Mouse (Mus musculus): ENCODE measurements around the gene Prm3. TPM values are rescaled to one million over a fixed set of nuclear protein-coding genes. Genes with fewer than 3 reads are reported as not detected.

The Prm3 gene
- polyA plus RNA-seq (2015; fragmentation: Nextera tagmentation; extraction: Ambion mirVana) = not detected in 2 replicates

GRCm38 (mm10) chr16:10790702-10791101, at the start of gene Prm3:
Gene Prm3, minus strand, starts transcription at chr16:10790914.
- no peak for ATAC-seq (ENCODE audit: insufficient read depth, low FRiP score)
- no peak within 1 kb of the TSS for H3K4me3 ChIP-seq (replicated peaks; ENCODE audit: low read length)
- no peaks in the 10 kb centered on the region for H3K9me3 ChIP-seq (replicated peaks; ENCODE audit: control insufficient read depth, low read length)
- no peaks in the 10 kb centered on the region for H3K36me3 ChIP-seq (ENCODE audit: control insufficient read depth, insufficient read depth, low read length)
- peaks cover 10% of the 10 kb centered on the region for H3K4me1 ChIP-seq (ENCODE audit: control insufficient read depth, insufficient read depth, low read length)
- H3K4me2 ChIP-seq (ENCODE audit: low read depth, low read length) = no peak within 1 kb of the TSS
- H3K27me3 ChIP-seq (ENCODE audit: control insufficient read depth, insufficient read depth, low read length) = peaks cover under 1% of the 10 kb centered on the region; the same call in 1 of the 2 replicates
- 64% methylated on average over 9 of the region's 9 CpGs for WGBS
- no peak within 1 kb of the TSS for H3K9ac ChIP-seq (ENCODE audit: low read length)
- H3K27ac ChIP-seq (ENCODE audit: low read length) = no peak within 1 kb of the TSS

DNA sequence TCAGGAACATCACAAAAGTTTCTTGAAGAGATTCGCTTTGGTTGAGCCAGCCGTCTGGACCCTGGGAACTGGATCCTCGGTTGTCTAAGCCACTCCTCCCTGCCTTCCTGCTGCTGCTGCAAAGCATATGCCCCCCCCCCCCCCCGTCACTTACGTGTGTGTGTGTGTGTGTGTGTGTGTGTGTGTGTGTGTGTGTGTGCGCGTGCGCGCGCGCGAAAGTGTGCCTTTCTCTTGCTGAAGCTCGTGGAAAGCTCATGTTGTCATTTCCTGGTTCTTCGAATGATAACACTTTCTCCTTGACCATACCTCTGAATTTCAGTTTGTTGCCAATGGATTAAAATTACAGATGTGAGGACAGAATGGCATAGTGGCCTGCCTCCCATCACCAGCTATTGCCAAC, 49.3 kb upstream of the Prm3 start:
- H3K27me3 ChIP-seq (ENCODE audit: control insufficient read depth, insufficient read depth, low read length) = no peaks in the 10 kb centered on the region
- no peaks in the 10 kb centered on the region for H3K36me3 ChIP-seq (ENCODE audit: control insufficient read depth, insufficient read depth, low read length)
- no peaks in the 10 kb centered on the region for H3K9me3 ChIP-seq (replicated peaks; ENCODE audit: control insufficient read depth, low read length)
- 80% methylated on average over 12 of the region's 14 CpGs for WGBS
- H3K4me1 ChIP-seq (ENCODE audit: control insufficient read depth, insufficient read depth, low read length) = peaks cover 47% of the 10 kb centered on the region
- no peak overlapping the region for H3K4me2 ChIP-seq (ENCODE audit: low read depth, low read length)
- no peak overlapping the region for H3K27ac ChIP-seq (ENCODE audit: low read length)
- H3K4me3 ChIP-seq (replicated peaks; ENCODE audit: low read length) = no peak overlapping the region
- no peak for ATAC-seq (ENCODE audit: insufficient read depth, low FRiP score)
- no peak overlapping the region for H3K9ac ChIP-seq (ENCODE audit: low read length)

DNA sequence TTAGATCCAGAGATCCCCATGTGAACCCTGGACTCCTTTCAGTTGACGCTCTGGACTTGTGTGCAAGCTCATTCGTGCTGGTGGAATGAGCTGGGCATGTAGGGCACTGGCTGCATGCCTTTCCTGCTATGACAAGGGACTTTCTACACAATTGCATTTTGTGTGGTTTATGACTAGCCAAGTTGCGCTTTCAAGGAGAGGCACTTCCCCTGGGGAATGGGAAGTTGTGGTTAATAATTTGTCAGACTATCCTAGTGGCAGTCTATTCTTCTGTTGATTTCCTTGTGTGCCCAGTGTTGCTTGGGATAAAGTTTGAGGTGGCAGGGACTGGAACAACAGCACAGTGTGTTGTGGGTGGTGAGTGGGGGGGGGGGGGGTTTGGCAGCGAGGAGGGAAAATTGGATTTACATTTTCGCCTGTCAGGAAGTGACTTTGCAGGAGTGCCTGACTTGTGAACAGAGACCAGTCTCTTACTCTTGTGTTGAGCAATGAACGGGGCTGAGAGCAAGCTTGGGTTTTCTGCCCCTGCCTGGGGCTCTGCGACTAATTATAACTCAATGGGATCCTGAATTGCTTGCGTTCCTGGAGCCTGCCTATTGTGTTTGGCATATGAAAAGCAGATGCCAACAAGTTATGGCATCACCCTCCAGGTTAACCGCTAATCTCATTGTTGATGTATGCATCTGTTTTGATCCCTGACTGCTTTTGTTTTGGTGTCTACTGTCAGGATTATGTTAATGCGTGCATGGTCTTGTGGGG, 48.0 kb upstream of the Prm3 start:
- no peaks in the 10 kb centered on the region for H3K27me3 ChIP-seq (ENCODE audit: control insufficient read depth, insufficient read depth, low read length)
- 44% methylated on average over 10 of the region's 10 CpGs for WGBS
- no peaks in the 10 kb centered on the region for H3K9me3 ChIP-seq (replicated peaks; ENCODE audit: control insufficient read depth, low read length)
- peaks cover 40% of the 10 kb centered on the region for H3K4me1 ChIP-seq (ENCODE audit: control insufficient read depth, insufficient read depth, low read length)
- H3K4me3 ChIP-seq (replicated peaks; ENCODE audit: low read length) = no peak overlapping the region
- H3K36me3 ChIP-seq (ENCODE audit: control insufficient read depth, insufficient read depth, low read length) = no peaks in the 10 kb centered on the region
- H3K9ac ChIP-seq (ENCODE audit: low read length) = peak overlapping the region; percentile 30; the same call in 1 of the 2 replicates
- peak overlapping the region; percentile 83 for H3K27ac ChIP-seq (ENCODE audit: low read length)
- peak; percentile 31; the same call in 1 of the 2 replicates for ATAC-seq (ENCODE audit: insufficient read depth, low FRiP score)
- 0 out of 2 replicates have a peak overlapping the region, but pooled peaks have one; percentile 15 for H3K4me2 ChIP-seq (ENCODE audit: low read depth, low read length)

- Histone ChIP-seq H3K27me3 (ENCODE audit: control insufficient read depth, insufficient read depth, low read length) (no peaks in the 10 kb centered on the region), H3K9me3 (replicated peaks; ENCODE audit: control insufficient read depth, low read length) (no peaks in the 10 kb centered on the region), H3K9ac (ENCODE audit: low read length) (peak overlapping the region; percentile 23; the same call in 1 of the 2 replicates), H3K27ac (ENCODE audit: low read length) (peak overlapping the region; percentile 83), H3K4me1 (ENCODE audit: control insufficient read depth, insufficient read depth, low read length) (peaks cover 34% of the 10 kb centered on the region), H3K36me3 (ENCODE audit: control insufficient read depth, insufficient read depth, low read length) (no peaks in the 10 kb centered on the region), H3K4me2 (ENCODE audit: low read depth, low read length) (0 out of 2 replicates have a peak overlapping the region, but pooled peaks have one; percentile 15), H3K4me3 (replicated peaks; ENCODE audit: low read length) (no peak overlapping the region)
- 80% methylated on average over 1 of the region's 1 CpGs for WGBS
- no peak for ATAC-seq (ENCODE audit: insufficient read depth, low FRiP score)
Observed at GRCm38 (mm10) chr16:10837903-10838302, 47.2 kb upstream of the Prm3 start.

GRCm38 (mm10) chr16:10837250-10837649, 46.5 kb upstream of the Prm3 start:
- Histone ChIP-seq H3K9ac (ENCODE audit: low read length) (no peak overlapping the region), H3K4me3 (replicated peaks; ENCODE audit: low read length) (no peak overlapping the region), H3K27ac (ENCODE audit: low read length) (no peak overlapping the region), H3K4me1 (ENCODE audit: control insufficient read depth, insufficient read depth, low read length) (peaks cover 34% of the 10 kb centered on the region), H3K36me3 (ENCODE audit: control insufficient read depth, insufficient read depth, low read length) (no peaks in the 10 kb centered on the region), H3K9me3 (replicated peaks; ENCODE audit: control insufficient read depth, low read length) (no peaks in the 10 kb centered on the region), H3K4me2 (ENCODE audit: low read depth, low read length) (no peak overlapping the region), H3K27me3 (ENCODE audit: control insufficient read depth, insufficient read depth, low read length) (no peaks in the 10 kb centered on the region)
- no peak for ATAC-seq (ENCODE audit: insufficient read depth, low FRiP score)
- WGBS = 77% methylated on average over 3 of the region's 3 CpGs

GRCm38 (mm10) chr16:10836388-10836787, 45.7 kb upstream of the Prm3 start:
- H3K4me2 ChIP-seq (ENCODE audit: low read depth, low read length) = no peak overlapping the region
- no peak overlapping the region for H3K27ac ChIP-seq (ENCODE audit: low read length)
- no peak overlapping the region for H3K9ac ChIP-seq (ENCODE audit: low read length)
- H3K9me3 ChIP-seq (replicated peaks; ENCODE audit: control insufficient read depth, low read length) = no peaks in the 10 kb centered on the region
- H3K4me1 ChIP-seq (ENCODE audit: control insufficient read depth, insufficient read depth, low read length) = peaks cover 34% of the 10 kb centered on the region
- H3K4me3 ChIP-seq (replicated peaks; ENCODE audit: low read length) = no peak overlapping the region
- WGBS = 84% methylated on average over 3 of the region's 3 CpGs
- no peaks in the 10 kb centered on the region for H3K36me3 ChIP-seq (ENCODE audit: control insufficient read depth, insufficient read depth, low read length)
- no peak for ATAC-seq (ENCODE audit: insufficient read depth, low FRiP score)
- no peaks in the 10 kb centered on the region for H3K27me3 ChIP-seq (ENCODE audit: control insufficient read depth, insufficient read depth, low read length)

GRCm38 (mm10) chr16:10834911-10835587, 44.3 kb upstream of the Prm3 start, which contains the start of gene Rmi2:
Gene Rmi2, plus strand, starts transcription at chr16:10835059.
- peak; percentile 94 for ATAC-seq (ENCODE audit: insufficient read depth, low FRiP score)
- peak within 1 kb of the TSS; percentile 86 for H3K4me2 ChIP-seq (ENCODE audit: low read depth, low read length)
- H3K9ac ChIP-seq (ENCODE audit: low read length) = peak within 1 kb of the TSS; percentile 86
- no peaks in the 10 kb centered on the region for H3K36me3 ChIP-seq (ENCODE audit: control insufficient read depth, insufficient read depth, low read length)
- H3K4me1 ChIP-seq (ENCODE audit: control insufficient read depth, insufficient read depth, low read length) = peaks cover 34% of the 10 kb centered on the region
- H3K4me3 ChIP-seq (replicated peaks; ENCODE audit: low read length) = peak within 1 kb of the TSS; percentile 91
- no peaks in the 10 kb centered on the region for H3K9me3 ChIP-seq (replicated peaks; ENCODE audit: control insufficient read depth, low read length)
- WGBS = under 1% methylated on average over 55 of the region's 69 CpGs
- H3K27me3 ChIP-seq (ENCODE audit: control insufficient read depth, insufficient read depth, low read length) = no peaks in the 10 kb centered on the region
- peak within 1 kb of the TSS; percentile 93 for H3K27ac ChIP-seq (ENCODE audit: low read length)

GRCm38 (mm10) chr16:10834542-10834910, 43.8 kb upstream of the Prm3 start:
- Histone ChIP-seq H3K4me1 (ENCODE audit: control insufficient read depth, insufficient read depth, low read length) (peaks cover 34% of the 10 kb centered on the region), H3K27me3 (ENCODE audit: control insufficient read depth, insufficient read depth, low read length) (no peaks in the 10 kb centered on the region), H3K4me2 (ENCODE audit: low read depth, low read length) (peak overlapping the region; percentile 86), H3K27ac (ENCODE audit: low read length) (no peak overlapping the region; the same call in 1 of the 2 replicates), H3K36me3 (ENCODE audit: control insufficient read depth, insufficient read depth, low read length) (no peaks in the 10 kb centered on the region), H3K9me3 (replicated peaks; ENCODE audit: control insufficient read depth, low read length) (no peaks in the 10 kb centered on the region), H3K9ac (ENCODE audit: low read length) (peak overlapping the region; percentile 86; the same call in 1 of the 2 replicates), H3K4me3 (replicated peaks; ENCODE audit: low read length) (peak overlapping the region; percentile 91)
- 3% methylated on average over 12 of the region's 12 CpGs for WGBS
- ATAC-seq (ENCODE audit: insufficient read depth, low FRiP score) = no peak

DNA sequence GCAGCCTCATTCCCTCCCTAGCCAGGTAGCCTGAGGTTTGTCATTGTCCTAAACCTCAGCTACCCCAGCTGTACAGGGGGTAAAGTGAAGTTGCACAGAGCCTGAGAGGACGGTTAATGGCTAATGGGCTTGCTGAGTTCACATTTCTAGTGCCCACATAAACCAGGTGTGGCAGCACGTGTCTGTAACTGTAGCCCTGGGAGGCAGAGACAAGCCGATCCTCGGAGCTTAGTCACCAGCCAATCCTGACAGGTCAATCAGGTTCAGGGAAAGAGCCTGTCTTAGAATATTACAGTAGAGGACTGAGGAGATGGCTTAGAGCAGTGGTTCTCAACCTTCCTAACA, 37.7 kb upstream of the Prm3 start:
- Histone ChIP-seq H3K4me1 (ENCODE audit: control insufficient read depth, insufficient read depth, low read length) (0 out of 2 replicates have a peak, but pooled peaks cover 2% of the 10 kb centered on the region), H3K36me3 (ENCODE audit: control insufficient read depth, insufficient read depth, low read length) (no peaks in the 10 kb centered on the region), H3K9me3 (replicated peaks; ENCODE audit: control insufficient read depth, low read length) (no peaks in the 10 kb centered on the region), H3K27me3 (ENCODE audit: control insufficient read depth, insufficient read depth, low read length) (no peaks in the 10 kb centered on the region), H3K4me2 (ENCODE audit: low read depth, low read length) (no peak overlapping the region), H3K27ac (ENCODE audit: low read length) (no peak overlapping the region), H3K9ac (ENCODE audit: low read length) (no peak overlapping the region), H3K4me3 (replicated peaks; ENCODE audit: low read length) (no peak overlapping the region)
- WGBS = 45% methylated on average over 4 of the region's 4 CpGs
- ATAC-seq (ENCODE audit: insufficient read depth, low FRiP score) = no peak

Measured in stomach, embryonic 16.5 days (tissue).